Mouse (Mus musculus): ENCODE results near the gene Ces1c. TPM values are rescaled to one million over a fixed set of nuclear protein-coding genes. Genes with fewer than 3 reads are reported as not detected.

The Ces1c gene
- polyA plus RNA-seq (2014; fragmentation: Illumina TruSeq; extraction: RNeasy Lipid Tissue Mini Kit (QIAGEN cat#74804); ENCODE audit: low replicate concordance): 1.2 TPM

GRCm38 (mm10) chr8:93131233-93131980, at the start of gene Ces1c:
Ces1c (minus strand) TSS chr8:93131283.

DNA sequence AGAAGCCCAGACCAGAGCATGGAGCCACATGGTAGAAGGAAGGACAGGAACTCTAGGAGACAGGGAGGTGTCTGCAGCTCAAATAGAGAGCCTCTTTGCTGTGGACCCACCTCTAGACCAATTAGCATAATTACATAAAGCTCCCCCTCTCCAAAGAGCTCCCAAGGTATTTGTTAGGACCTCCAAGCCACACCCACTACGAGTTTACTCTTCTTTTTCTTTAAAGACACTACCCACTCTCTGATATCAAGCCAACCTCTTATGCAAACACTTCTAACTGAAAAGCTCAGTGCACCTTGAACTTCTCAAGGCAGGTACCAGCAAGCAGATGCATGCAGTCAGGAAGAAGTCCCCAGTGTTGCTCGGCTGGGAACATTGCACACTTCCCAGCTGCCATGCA, 51.2 kb downstream of the Ces1c start, which contains the start of gene Ces1b:
TSS of gene Ces1b (minus strand) at position 131 of the 400 bp plus-strand sequence.

Other genes starting within 250 kb of the Ces1c start
- gene Capns2, start 229.9 kb downstream of the Ces1c start, polyA plus RNA-seq (2014; fragmentation: Illumina TruSeq; extraction: RNeasy Lipid Tissue Mini Kit (QIAGEN cat#74804); ENCODE audit: low replicate concordance): not detected
- 0.07 TPM for gene Slc6a2, start 171.2 kb downstream of the Ces1c start, polyA plus RNA-seq (2014; fragmentation: Illumina TruSeq; extraction: RNeasy Lipid Tissue Mini Kit (QIAGEN cat#74804); ENCODE audit: low replicate concordance)
- gene Ces1a, start 83.1 kb downstream of the Ces1c start, polyA plus RNA-seq (2014; fragmentation: Illumina TruSeq; extraction: RNeasy Lipid Tissue Mini Kit (QIAGEN cat#74804); ENCODE audit: low replicate concordance): not detected
- gene Ces1b, start 51.3 kb downstream of the Ces1c start, polyA plus RNA-seq (2014; fragmentation: Illumina TruSeq; extraction: RNeasy Lipid Tissue Mini Kit (QIAGEN cat#74804); ENCODE audit: low replicate concordance): not detected
- gene Ces1d, start 66.6 kb upstream of the Ces1c start, polyA plus RNA-seq (2014; fragmentation: Illumina TruSeq; extraction: RNeasy Lipid Tissue Mini Kit (QIAGEN cat#74804); ENCODE audit: low replicate concordance): 28.6 TPM
- gene Ces1e, start 98.3 kb upstream of the Ces1c start, polyA plus RNA-seq (2014; fragmentation: Illumina TruSeq; extraction: RNeasy Lipid Tissue Mini Kit (QIAGEN cat#74804); ENCODE audit: low replicate concordance): 47.1 TPM
- 286 TPM for gene Ces1f, start 148.5 kb upstream of the Ces1c start, polyA plus RNA-seq (2014; fragmentation: Illumina TruSeq; extraction: RNeasy Lipid Tissue Mini Kit (QIAGEN cat#74804); ENCODE audit: low replicate concordance)
- gene Ces1g, start 206.0 kb upstream of the Ces1c start, polyA plus RNA-seq (2014; fragmentation: Illumina TruSeq; extraction: RNeasy Lipid Tissue Mini Kit (QIAGEN cat#74804); ENCODE audit: low replicate concordance): 45.5 TPM
- gene Ces1h, start 248.4 kb upstream of the Ces1c start, polyA plus RNA-seq (2014; fragmentation: Illumina TruSeq; extraction: RNeasy Lipid Tissue Mini Kit (QIAGEN cat#74804); ENCODE audit: low replicate concordance): not detected

Measured in small intestine, adult 10 weeks (tissue).